Mouse (Mus musculus): ENCODE data around the gene Nfkbie.

Nfkbie gene

DNA sequence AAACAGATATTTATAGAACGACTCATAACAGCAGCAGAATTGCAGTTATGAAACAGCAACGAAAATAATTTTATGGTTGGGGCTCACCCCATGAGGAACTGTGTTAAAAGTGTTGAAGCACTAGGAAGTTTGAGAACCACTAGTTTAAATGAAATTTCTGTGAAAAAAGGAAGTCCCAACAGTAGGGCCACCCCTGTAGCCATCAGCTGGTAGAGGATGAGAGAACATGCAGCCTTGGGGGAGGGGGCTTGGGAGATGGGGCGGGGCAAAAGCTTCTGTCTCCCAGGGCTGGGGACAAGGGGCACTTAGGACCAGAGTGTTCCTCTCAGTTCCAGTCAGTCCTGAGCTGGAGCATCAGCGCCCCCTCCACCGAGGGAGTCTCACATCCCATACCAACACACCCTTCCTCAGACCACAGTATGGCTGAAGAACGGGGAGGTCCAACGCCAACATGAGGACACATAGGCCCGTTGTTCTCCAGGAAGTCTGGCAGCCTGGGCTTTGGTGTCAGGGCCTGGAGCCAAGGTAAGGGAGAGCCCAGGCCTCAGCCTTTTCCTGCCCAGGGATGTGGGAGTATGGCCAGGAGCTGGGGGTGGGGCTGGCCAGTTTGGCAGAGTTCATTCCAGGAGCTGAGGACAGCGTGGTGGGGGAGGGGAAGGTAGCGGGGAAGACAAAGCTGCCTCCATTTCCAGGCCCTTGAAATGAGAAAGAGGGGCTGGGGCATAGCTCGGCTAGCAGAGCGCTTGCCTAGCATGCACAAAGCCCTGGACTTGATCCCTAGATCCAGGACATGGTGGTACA is 28.8 kb downstream of the Nfkbie start:
- peak; percentile 100 for DNase-seq

DNA sequence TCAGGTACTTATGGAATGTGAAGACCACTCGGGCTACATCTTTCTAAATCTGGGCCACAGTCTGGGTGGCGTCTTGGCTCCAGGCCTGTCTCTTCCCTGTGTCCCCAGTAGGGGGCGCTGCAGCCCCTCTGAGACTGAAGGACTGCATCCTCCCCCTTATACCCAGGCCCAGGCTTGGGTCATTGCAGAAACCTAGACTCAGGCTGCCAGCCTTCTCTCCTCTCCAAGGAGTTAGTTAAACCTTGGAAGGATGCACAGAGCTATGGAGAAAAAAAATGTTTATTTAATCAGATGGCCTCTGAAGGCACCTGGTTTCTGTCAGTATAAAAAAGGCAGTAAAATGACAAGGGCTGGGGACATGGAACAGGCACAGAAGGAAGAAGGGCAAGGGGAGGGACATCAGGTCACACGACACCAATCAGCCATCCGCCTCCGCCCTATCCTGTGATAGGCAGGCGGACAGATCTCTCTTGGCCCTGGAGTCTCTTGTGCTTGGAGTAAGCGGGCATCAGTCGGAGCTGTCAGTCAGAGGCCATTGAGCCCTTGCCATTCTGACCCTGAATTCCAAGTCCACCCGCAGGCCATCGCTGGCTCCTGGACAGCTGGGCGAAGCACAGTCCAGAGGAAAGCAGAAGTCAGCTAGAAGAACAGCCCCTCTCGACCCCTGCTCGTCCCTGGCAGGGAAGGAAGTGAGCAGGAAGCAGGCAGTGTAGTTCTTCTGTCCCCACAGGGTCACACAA is 29.6 kb downstream of the Nfkbie start:
- peak; percentile 99 for DNase-seq

DNA sequence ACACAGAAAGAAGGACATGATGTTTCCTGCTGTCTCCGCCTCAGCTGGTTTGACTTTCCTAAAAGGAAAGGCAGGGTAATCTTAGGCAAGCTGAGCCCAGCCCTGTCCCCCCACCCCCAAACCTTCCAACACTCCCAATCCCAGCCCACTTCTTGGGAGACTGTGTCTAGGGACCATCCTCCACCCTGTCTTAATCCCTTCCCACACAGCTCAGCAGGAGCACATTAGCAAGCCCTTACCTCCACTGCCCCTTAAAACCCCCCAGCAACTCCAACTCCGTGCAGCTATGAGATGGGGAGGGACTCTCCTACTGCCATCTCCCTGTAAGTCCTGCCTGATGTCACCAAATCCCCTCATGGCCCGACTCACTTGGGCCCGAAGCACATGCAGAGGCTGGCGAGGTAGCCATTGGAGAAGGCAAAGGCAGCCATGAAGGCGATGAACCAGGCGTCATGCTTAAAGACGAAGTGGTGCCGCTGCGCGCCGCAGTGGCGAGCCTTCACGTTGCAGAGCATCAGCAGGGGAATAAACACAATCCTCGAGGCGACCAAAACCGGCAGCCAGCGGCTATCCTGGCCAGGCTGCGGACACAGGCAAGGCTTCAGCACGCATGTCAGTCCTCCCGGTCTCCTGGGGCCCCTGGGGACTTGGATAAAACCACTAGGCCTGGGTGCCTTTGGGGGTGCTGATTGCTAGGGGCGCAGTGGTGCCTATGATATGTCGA is 30.4 kb downstream of the Nfkbie start:
- DNase-seq = peak; percentile 93

DNA sequence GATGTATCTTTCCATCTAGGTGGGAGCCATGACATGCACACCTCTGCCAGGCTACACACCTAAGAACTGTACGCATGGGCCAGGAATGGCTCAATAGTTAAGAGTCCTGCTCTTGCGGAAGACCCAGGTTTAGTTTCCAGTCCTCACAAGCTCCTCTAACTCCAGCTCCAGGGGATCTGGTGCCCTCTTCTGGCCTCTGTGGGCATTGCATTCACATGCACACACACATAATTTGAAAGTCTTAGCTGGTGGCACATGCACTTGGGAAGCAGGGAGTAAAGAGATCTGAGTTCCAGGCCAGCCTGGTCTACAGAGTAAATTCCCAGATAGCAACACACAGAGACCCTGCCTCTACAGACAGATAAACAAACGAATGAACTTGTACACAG is 30.9 kb downstream of the Nfkbie start:
- DNase-seq = no peak

DNA sequence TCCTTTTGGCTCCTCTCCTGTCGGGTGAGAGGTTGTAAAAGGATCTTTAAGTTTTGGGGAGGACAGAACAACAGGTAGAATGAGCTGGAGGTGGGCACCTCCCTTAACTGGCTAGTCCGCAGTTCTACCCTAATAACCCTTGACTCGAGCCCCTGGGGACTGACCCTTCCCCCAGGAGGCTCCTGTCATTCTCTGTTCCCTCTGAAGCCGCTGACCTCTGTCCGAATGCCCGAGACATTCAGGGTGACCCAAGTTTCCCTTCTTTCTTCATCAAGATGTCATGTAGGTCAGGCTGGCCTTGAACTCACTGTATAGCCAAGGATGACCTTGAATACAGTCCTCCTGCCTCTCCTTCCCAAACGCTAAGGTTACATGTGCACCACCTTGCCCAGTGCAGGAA is 32.9 kb downstream of the Nfkbie start:
- peak; percentile 90 for DNase-seq

DNA sequence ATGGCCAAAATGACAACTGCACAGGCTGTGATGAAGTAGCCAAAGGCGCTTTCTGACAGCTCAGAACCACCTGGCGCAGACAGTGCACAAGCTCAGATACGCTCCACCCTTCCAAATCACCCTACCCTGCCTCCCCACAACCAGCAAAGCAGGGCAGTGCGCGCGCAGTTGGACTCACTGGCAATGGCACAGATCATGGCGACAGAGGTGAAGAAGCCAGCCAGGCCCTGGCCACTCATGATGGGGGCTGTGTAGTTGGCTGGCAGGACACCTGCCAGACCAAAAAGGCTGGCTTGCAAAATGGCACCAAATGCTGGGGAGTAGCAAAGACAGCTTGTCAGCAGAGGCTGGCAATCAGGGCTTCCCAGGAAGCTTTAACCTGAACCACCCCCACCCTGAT is 33.7 kb downstream of the Nfkbie start:
- peak; percentile 89 for DNase-seq

DNA sequence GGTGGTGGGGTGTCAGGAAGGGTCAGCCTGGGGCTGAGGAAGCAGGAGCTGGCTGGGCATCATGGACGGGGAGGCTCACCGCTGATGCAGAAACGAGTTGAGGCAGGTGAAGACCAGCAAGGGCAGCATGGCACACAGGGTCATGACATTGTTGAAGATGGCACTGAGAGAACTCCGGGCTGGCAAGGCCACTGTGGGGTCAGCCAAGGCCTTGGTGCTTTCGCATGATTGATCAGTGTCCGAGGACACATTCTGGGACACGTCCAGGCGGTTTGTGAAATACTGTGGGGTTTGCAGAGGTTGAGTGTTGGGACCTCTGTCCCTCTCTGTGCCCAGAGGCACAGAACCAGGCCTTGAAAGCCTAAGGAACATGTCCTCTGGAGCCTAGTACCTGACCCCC is 34.3 kb downstream of the Nfkbie start:
- peak; percentile 87 for DNase-seq

DNA sequence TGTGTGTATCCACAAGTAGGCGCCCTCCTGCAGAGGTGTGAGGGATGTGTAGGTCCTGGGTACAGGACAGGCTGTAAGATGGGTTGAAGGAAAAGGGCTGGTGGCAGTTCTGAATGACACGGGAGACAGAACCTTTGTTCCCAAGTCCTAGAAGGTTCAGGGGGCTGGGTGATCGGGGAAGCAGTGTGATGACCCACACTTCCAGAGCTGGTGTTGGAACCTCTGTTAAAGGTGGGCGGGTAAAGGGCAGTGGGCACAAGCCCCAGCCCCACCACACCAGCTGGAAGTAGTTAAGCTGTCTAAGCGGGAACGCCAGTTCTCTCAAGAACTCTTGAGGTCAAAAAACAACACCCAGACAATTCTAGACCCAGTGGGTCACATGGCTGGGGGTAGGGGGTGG is 34.9 kb downstream of the Nfkbie start:
- peak; percentile 91 for DNase-seq

DNA sequence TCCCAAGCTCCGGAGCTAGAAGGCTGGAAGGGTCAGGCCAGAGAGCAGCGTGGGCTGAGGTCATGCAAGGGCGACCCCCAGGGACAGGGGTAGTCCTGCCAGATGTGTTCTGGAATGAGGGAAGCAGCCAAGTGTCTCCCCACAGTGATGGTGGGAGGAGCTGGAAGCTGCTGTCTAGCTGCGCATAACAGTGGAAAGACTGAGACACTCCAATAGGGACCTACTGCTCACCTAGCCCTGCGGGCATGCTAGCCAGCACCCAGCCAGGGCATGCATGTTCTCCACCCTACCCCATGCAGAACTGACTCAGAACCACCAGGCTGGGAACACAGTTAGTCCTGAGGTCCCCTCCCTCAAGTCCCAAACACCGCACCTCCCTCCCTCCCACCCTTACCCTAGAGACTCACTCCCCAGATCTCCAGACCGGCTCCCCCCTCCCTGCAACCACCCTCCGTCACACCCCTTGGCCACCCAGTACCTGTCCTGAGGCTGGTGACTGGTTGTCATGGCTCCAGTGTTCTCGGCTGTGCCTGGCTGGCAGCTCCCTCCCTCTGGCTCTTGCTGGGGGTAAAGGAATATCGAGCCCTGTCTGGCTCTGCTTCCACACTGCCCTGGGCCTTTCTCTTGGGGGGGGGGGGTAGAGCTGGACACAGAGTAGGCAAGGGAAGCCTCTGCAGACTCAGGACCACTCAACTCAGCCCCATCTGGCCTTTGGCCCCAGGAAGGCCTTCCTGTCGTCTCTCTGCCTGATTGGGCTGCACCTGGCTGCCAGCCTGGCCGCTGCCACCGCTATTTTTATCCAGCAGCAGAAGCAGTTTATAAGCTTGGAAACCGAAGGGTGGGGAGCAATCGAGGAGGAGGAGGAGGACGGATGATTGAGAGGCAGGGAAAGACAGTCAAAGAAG is 36.5 kb downstream of the Nfkbie start:
- peak; percentile 99 for DNase-seq

DNA sequence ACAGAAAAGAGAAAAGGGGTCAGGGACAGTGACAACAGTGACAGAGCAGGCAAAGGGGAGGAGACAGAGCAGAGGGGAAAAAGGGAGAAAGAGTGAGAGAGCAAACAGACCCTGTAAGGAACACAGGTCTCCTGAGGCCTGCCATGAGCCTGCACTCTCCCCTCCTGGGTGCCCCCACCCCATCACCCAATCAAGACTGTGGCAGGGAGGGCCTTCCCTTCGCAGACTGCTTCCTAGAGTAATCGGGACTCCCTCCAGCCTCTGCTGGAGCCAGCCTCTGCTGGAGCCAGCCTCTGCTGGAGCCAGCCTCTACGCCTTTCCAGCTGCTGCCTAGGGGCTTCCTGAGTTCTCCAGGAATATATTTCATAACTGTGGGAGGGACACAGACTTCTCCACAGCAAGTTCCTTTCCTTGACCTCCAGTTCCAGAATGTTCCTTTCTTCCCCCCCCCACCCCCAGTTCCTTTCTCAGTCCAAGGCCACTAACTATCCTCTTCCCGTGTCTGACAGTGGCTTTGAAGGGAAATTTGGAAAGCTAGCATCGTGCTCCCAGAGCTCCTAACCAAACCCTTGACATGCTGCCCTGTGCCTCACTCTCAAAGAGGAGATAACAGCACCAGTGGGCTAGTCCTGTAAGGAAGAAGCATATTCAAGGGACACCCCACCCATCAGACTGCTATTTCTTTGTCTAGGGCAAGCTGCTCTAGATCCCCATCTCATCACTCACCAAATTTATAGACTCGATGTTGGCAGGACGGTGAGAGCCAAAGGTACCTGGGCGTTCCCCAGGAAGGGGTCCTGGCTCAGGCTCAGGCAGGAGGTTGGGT is 37.3 kb downstream of the Nfkbie start:
- DNase-seq = peak; percentile 98

DNA sequence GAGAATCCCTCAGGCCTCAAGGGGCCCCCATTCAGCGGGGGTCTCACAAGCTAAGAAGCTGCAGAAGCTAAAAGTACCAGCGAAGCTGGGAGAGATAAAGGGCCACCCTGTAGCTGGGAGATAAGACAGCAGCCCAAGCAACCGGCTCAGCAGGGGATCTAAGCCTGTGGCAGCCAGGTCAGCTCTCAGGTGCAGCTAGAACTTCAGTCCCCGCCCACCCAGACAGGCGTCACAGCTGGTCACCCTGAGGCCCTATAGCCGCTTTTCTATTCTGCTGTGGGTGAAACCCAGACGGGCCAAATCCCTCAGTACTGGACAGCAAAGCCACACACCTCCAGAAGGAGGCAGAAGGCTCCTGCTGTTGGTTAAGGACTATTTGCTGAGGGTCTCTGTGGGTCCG is 38.0 kb downstream of the Nfkbie start:
- DNase-seq = peak; percentile 96

DNA sequence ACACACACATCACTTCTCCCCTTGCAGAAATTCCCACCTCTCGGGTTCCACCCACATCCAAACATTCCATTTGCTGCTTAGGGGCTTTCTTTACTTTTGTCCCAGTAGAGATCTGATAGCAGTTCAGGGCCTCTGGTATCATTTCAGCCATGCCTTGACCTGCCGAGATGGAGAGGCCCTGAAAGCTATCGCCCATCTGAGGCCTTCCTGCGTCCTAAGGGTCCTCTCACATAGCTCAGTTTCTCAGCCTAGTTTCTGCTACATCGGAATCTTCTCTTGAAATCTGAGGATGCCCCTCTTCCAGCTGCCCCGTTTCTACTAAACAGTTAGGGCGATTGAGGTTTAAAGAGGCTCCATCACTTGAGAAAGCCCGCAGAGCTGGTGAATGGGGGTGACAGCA is 38.7 kb downstream of the Nfkbie start:
- DNase-seq = peak; percentile 81

DNA sequence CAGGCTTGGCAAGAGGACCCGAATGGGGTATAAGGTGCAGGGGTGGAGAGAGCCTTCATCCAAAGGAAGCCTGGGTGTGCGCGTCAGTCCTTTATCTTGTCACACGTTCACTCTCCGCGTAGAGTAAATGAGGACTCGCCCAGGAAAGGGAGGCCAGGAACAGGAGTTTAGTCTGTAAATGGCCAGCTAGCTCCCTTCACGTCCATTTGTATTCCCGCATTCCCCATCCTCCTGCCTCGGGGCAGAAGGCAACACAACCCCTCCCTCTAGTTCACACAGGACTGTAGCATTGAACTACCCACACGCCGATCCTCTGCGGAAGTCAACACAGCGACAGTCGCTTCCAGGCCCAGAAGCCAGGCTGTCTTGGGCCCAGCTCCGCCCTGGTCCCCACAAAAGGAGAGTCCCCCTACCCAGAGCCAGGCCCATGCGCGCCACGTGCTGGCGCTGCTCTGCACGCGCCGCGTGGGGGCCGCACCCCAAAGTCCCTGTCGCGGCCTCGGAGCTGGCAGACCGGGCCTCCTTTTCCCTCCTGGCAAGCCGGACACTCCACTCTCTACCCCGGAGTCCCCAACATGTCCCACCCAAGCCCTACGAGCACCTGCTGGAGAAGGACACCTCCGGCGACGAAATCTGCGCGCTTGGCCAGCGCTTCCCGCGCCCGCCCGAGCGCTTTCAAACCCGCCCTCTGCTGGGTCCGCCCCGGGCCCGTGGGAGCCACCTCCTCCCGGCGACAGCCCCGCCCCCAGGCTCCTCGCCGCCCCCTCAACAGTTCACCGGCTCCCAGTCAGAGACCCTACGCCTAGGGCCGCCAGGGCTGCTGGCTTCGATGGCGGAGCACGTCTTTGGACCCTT is 39.6 kb downstream of the Nfkbie start:
- DNase-seq = peak; percentile 99

DNA sequence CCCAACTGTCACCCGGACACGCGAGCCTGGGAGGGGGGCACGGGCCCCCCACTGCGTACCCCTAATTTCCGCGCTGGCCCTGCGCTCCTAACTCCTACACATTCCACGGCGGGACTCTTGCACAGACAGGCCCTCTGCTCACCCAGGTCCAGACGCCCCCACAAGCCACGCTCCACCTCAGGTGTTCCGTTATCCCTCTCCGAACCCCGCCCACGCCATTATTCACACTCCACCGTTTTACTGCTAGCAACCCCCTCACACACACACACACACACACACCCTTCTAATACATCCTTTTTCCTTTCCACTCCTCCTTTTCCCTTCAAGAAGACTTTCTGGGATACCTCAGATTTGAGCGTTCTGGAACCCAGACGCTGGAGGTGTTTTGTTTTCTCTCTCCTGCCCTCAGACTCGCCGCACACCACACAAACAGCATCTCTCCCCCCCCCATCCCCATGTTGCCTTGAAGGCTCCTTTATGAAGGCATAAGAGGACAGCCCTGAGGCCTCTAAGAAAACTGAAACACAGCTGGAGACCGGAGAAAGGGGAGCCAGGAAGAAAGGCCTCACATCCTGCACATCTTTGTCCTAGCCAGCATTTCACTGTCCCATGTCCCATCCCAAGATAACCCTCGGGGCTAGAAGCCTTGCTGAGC is 40.4 kb downstream of the Nfkbie start:
- DNase-seq = peak; percentile 85

DNA sequence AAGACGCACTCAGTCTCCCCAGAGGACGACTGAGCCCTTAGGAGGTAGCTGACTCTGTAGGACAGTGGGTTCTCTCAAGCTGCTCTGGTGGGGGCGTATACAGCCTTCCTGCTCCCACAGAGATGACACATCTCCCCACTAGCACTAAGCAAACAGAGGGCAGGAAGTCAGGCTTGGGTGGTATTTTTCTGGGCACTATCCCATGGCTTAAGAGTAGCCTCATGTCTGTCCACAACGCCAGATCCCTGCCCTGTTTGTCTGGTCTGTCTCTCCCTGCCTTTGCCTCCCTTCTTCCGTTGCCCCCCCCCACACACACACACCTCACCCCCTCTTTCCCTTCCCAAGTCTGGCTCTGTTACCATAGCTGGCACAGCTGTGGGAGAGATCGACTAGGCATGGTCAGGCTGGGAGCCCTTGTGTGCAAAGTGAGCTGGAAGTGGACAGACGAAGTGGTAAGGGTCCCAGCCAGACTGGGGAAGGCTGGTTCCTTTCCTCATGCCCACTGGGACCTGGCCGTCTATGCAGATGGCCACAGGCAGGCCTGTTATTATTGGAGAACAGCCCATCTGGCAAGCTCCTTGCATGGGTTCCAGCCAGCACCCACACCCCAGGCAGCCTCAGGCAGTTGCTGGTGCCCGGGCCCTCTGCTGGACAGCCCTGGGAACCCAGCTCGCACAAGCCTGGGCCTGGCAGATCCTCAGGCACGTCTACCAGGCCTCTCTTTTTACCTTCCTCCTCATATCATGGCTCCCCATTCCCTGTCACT is 41.3 kb downstream of the Nfkbie start:
- peak; percentile 98 for DNase-seq

DNA sequence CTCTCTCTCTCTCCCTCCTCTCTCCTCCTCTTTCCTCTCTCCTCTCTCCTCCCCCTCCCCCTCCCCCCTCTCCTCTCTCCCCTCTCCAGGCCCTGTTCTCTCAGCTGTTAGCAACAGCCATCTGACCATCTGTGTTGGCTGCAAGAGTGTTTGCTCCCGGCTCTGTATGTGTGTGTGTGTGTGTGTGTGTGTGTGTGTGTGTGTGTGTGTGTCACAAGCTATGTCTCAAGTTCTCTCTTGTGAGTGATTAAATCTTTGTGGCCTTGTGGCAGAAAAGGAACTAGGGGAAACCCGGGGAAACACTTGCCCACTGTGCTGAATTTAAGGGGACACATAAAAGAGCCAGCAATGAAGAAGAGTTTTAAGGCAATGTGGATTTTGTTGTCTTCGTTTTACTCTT is 42.3 kb downstream of the Nfkbie start:
- peak; percentile 96 for DNase-seq

DNA sequence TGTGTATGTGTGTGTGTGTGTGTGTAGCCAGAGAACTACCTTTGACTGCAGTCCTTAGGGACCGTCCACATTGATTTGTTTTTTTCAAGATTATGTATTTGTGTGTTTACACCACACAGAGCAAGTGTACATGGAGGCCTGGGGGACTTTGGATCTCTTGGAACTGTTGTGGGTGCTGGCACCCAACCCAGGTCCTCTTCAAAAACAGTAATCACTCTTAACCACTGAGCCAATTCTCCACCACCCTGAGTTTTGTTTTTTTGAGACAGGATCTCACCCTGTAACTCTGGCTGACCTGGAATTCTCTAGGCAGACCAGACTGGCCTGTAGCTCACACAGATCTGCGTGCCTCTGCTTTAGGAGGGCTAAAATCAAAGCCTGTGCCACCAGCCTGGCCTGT is 42.9 kb downstream of the Nfkbie start:
- DNase-seq = no peak

DNA sequence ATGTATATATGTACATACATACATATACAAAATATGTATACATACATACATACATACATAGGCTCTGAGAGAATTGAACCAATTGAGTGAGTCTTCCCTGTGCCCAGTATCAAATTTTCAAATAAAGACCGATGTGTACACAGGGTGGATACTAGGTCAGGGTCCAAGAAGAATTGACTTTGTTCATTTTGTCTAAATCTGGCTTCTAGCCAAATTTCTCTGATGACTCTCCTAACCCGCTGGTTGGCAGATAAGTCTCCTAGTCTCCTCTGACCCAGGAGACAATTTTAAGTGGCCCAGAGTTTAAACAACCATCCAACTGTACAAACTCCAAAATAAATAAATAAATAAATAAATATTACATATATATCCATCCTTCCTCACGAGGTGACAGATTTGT is 43.4 kb downstream of the Nfkbie start:
- no peak for DNase-seq

Data from heart, adult 11 months (tissue).